Comparison of ENCODE assay signal across 8 mouse cellular contexts in genomic region chr1:40681699-40682510, GRCm38 (mm10). TPM values are rescaled to one million over a fixed set of nuclear protein-coding genes. Genes with fewer than 3 reads are reported as not detected.
A peak's percentile ranks its signal among the peaks of the same experiment; 100 is the strongest.
DNase-seq lines count a peak whose midpoint lies in the region; ATAC-seq and TF ChIP-seq lines count a peak whose summit lies in the region.

No protein-coding gene starts in this region.

- DNase-seq in heart, postnatal 14 days = no peak
- DNase-seq in ES-E14 (ENCODE audit: low read depth, low spot score) (no peak), MN1 (ENCODE audit: low spot score) (no peak)
- peak; percentile 59 for DNase-seq in forebrain, embryonic 11.5 days (ENCODE audit: low spot score)
- DNase-seq in kidney, adult 18-20 months = peak; percentile 48
- DNase-seq in mesoderm, embryonic 11.5 days (ENCODE audit: low read depth, low spot score) = peak; percentile 30
- DNase-seq in spleen, postnatal 10 days (ENCODE audit: low spot score in 2 of 2) = no peak

- in situ Hi-C loops in ES-E14 (cut with MboI; ENCODE audit: low sequenced_read_pairs in 2 of 2, unreplicated experiment in 2 of 2) = no loop called here

- H3K4me1 ChIP-seq in heart, embryonic 11.5 days (ENCODE audit: control insufficient read depth, insufficient read depth, low read length) = peaks cover 3% of the 10 kb centered on the region; the same call in 1 of the 2 replicates
- peaks cover 0 to 8% of the 10 kb centered on the region in 2 experiments; a peak in 1 of 4 replicates for H3K4me1 ChIP-seq in ES-E14 (ENCODE audit: control insufficient read depth in 2 of 2, insufficient read depth in 2 of 2, low read length in 2 of 2, poor library complexity in 1 of 2)
- H3K4me1 ChIP-seq in forebrain, embryonic 11.5 days (replicated peaks; ENCODE audit: control insufficient read depth, insufficient read depth, low read length) = peaks cover 7% of the 10 kb centered on the region

- H3K27ac ChIP-seq in heart, embryonic 11.5 days (ENCODE audit: low read depth, low read length) = no peak overlapping the region
- H3K27ac ChIP-seq in ES-E14 (ENCODE audit: insufficient read depth, low read depth, low read length, poor library complexity, severe bottlenecking) = no peak overlapping the region
- no peak overlapping the region for H3K27ac ChIP-seq in forebrain, embryonic 11.5 days (ENCODE audit: low read depth, low read length)

- no peaks in the 10 kb centered on the region for H3K9me3 ChIP-seq in heart, embryonic 11.5 days (replicated peaks; ENCODE audit: control insufficient read depth, low read length)
- no peaks in the 10 kb centered on the region for H3K9me3 ChIP-seq in ES-E14 (ENCODE audit: control insufficient read depth, insufficient read depth, low read depth, low read length)
- H3K9me3 ChIP-seq in forebrain, embryonic 11.5 days (ENCODE audit: control insufficient read depth, low read length) = no peaks in the 10 kb centered on the region

- WGBS in heart, embryonic 11.5 days (ENCODE audit: insufficient replicate concordance) = 3% methylated on average over 40 of the region's 44 CpGs
- 3% methylated on average over 44 of the region's 44 CpGs for WGBS in forebrain, embryonic 11.5 days

- intact Hi-C loops in heart, postnatal 14 days (cut with DNase I) = no loop called here

- H3K27me3 ChIP-seq in heart, embryonic 11.5 days (ENCODE audit: control insufficient read depth, insufficient read depth, low read length) = peaks cover 66% of the 10 kb centered on the region
- H3K27me3 ChIP-seq in forebrain, embryonic 11.5 days (ENCODE audit: control insufficient read depth, insufficient read depth, low read length) = peaks cover 37% of the 10 kb centered on the region

- H3K4me3 ChIP-seq in heart, embryonic 11.5 days (ENCODE audit: low read depth, low read length) = peak overlapping the region; percentile 65
- peak overlapping the region; percentile 48 to 60; a peak in 3 of 4 replicates for H3K4me3 ChIP-seq in ES-E14 (ENCODE audit: insufficient read depth in 1 of 2, low read depth in 1 of 2, low read length in 2 of 2, poor library complexity in 1 of 2, severe bottlenecking in 1 of 2)
- H3K4me3 ChIP-seq in forebrain, embryonic 11.5 days (ENCODE audit: low read depth, low read length) = peak overlapping the region; percentile 54

- H3K9ac ChIP-seq in heart, embryonic 11.5 days (ENCODE audit: low read depth, low read length) = peak overlapping the region; percentile 43; the same call in 1 of the 2 replicates
- no peak overlapping the region for H3K9ac ChIP-seq in ES-E14 (ENCODE audit: insufficient read depth, low read depth, low read length, poor library complexity, severe bottlenecking)
- H3K9ac ChIP-seq in forebrain, embryonic 11.5 days (ENCODE audit: low read length) = peak overlapping the region; percentile 41

- no peak for ATAC-seq in heart, embryonic 11.5 days (replicated peaks; ENCODE audit: insufficient number of reproducible peaks, low FRiP score, low TSS enrichment)
- no peak; the same call in 1 of the 2 replicates for ATAC-seq in forebrain, embryonic 11.5 days (replicated peaks; ENCODE audit: low FRiP score)

- H3K36me3 ChIP-seq in heart, embryonic 11.5 days (ENCODE audit: control insufficient read depth, insufficient read depth, low read length) = no peaks in the 10 kb centered on the region
- no peaks in the 10 kb centered on the region for H3K36me3 ChIP-seq in ES-E14 (ENCODE audit: control insufficient read depth, insufficient read depth, low read length, poor library complexity, severe bottlenecking)
- H3K36me3 ChIP-seq in forebrain, embryonic 11.5 days (ENCODE audit: control insufficient read depth, insufficient read depth, low read length) = no peaks in the 10 kb centered on the region

- peak overlapping the region; percentile 99 for H3K4me2 ChIP-seq in heart, embryonic 11.5 days
- peak overlapping the region; percentile 97 for H3K4me2 ChIP-seq in forebrain, embryonic 11.5 days (ENCODE audit: low read depth, low read length, severe bottlenecking)

TF ChIP-seq in ES-E14, 5 proteins besides CTCF, POLR2A, EP300 and RAD21:
- TF ChIP-seq ZNF384 (IDR thresholded peaks at IDR 0.05; ENCODE audit: low read depth, low read length) = no peak
- no peak for TF ChIP-seq ZC3H11A (IDR thresholded peaks at IDR 0.05; ENCODE audit: borderline replicate concordance, low read depth, low read length)
- TF ChIP-seq HCFC1 (IDR thresholded peaks at IDR 0.05; ENCODE audit: borderline replicate concordance, insufficient read depth, low read length) = no peak

RNA-seq across cellular contexts. Expression of gene Slc9a2, which starts 1.5 kb away (rescaled TPM):
- polyA plus RNA-seq in heart, embryonic 11.5 days (2014; fragmentation: Nextera tagmentation; extraction: Ambion mirVana) = not detected in 2 replicates
- under 1 TPM; 0.51 to 0.60 TPM for total RNA-seq in heart, postnatal 14 days (2021)
- 0.16 and 0.31 TPM in 2 replicates for total RNA-seq in ES-E14 (2012; rRNA removed)
- 0.07 TPM in 1 of 2 replicates, not detected in the other for polyA plus RNA-seq in forebrain, embryonic 11.5 days (2014; fragmentation: Nextera tagmentation; extraction: Ambion mirVana)

Comparison
In these comparisons a context has a peak if more than half of its experiments do, and no peak if none do; other contexts are left out.
1. DNase-seq: peak in forebrain, embryonic 11.5 days (single experiment), kidney, adult 18-20 months (single experiment) and mesoderm, embryonic 11.5 days (single experiment); none in heart, postnatal 14 days (0 of 2), ES-E14 (single experiment), MN1 (single experiment) and spleen, postnatal 10 days (0 of 2).
2. Peak in every context shown above with its lines, with median percentiles within 50 percentile points of each other: H3K4me3 ChIP-seq.